In genomic region chr16:32323953-32324352, GRCm38 (mm10) we compare ENCODE assay signal across 22 mouse cellular contexts. TPM values are rescaled to one million over a fixed set of nuclear protein-coding genes. Genes with fewer than 3 reads are reported as not detected.
A peak's percentile ranks its signal among the peaks of the same experiment; 100 is the strongest.
DNase-seq lines count a peak whose midpoint lies in the region; ATAC-seq and TF ChIP-seq lines count a peak whose summit lies in the region.
"Had no signal": no experiment of that assay in that cellular context is flagged by ENCODE, and none has a peak within 500 bp of the region (broad histone marks: within the 10 kb centered on the region; RNA-seq: fewer than 3 reads in every experiment).

No protein-coding gene starts in this region.

- H3K27me3 ChIP-seq in forebrain, embryonic 10.5 days (ENCODE audit: poor library complexity, severe bottlenecking) = no peaks in the 10 kb centered on the region
- no peaks in the 10 kb centered on the region for H3K27me3 ChIP-seq in forebrain, embryonic 11.5 days (ENCODE audit: control insufficient read depth, insufficient read depth, low read length)
- no peaks in the 10 kb centered on the region; the same call in 1 of the 2 replicates for H3K27me3 ChIP-seq in liver, embryonic 12.5 days (replicated peaks)
- H3K27me3 ChIP-seq in E14TG2a.4 (ENCODE audit: insufficient read depth, low read length) = no peaks in the 10 kb centered on the region
- no peaks in the 10 kb centered on the region for H3K27me3 ChIP-seq in intestine, embryonic 15.5 days (replicated peaks)
- H3K27me3 ChIP-seq: forebrain, embryonic 13.5 days; neural tube, embryonic 12.5 days had no signal

- H3K4me1 ChIP-seq in forebrain, embryonic 10.5 days = peaks cover 5% of the 10 kb centered on the region
- no peaks in the 10 kb centered on the region for H3K4me1 ChIP-seq in forebrain, embryonic 11.5 days (replicated peaks; ENCODE audit: control insufficient read depth, insufficient read depth, low read length)
- H3K4me1 ChIP-seq in liver, embryonic 12.5 days = 0 out of 2 replicates have a peak, but pooled peaks cover 9% of the 10 kb centered on the region
- peaks cover 51% of the 10 kb centered on the region for H3K4me1 ChIP-seq in E14TG2a.4 (replicated peaks; ENCODE audit: low read depth, low read length)
- H3K4me1 ChIP-seq in intestine, embryonic 15.5 days (replicated peaks) = no peaks in the 10 kb centered on the region
- H3K4me1 ChIP-seq: forebrain, embryonic 13.5 days; neural tube, embryonic 12.5 days had no signal

- H3K9ac ChIP-seq in forebrain, embryonic 11.5 days (ENCODE audit: low read length) = no peak overlapping the region
- no peak overlapping the region for H3K9ac ChIP-seq in liver, embryonic 12.5 days
- no peak overlapping the region for H3K9ac ChIP-seq in intestine, embryonic 15.5 days
- H3K9ac ChIP-seq: forebrain, embryonic 13.5 days; neural tube, embryonic 12.5 days had no signal

- no peak for DNase-seq in forebrain, embryonic 10.5 days (ENCODE audit: extremely low spot score, low spot score)
- no peak for DNase-seq in forebrain, embryonic 11.5 days (ENCODE audit: low spot score)
- DNase-seq in liver = no peak
- no peak for DNase-seq in cerebellum, postnatal 25 days
- no peak for DNase-seq in kidney, postnatal 36 days
- DNase-seq: adrenal gland, postnatal 36 days; cerebellum, adult 8-10 months; gastrocnemius, postnatal 36 days; heart, postnatal 14 days; kidney, adult 2 months; lung, adult 2 months; right cerebral cortex, postnatal 14 days; thymus, adult 18-20 months had no signal

- 45% methylated on average over 7 of the region's 7 CpGs for WGBS in forebrain, embryonic 10.5 days
- 44% methylated on average over 7 of the region's 7 CpGs for WGBS in forebrain, embryonic 11.5 days
- 25% methylated on average over 7 of the region's 7 CpGs for WGBS in liver, embryonic 12.5 days (ENCODE audit: insufficient replicate concordance)
- 29% methylated on average over 7 of the region's 7 CpGs for WGBS in intestine, embryonic 15.5 days

- ATAC-seq in forebrain, embryonic 11.5 days (replicated peaks; ENCODE audit: low FRiP score) = no peak
- no peak for ATAC-seq in liver, embryonic 12.5 days
- no peak for ATAC-seq in intestine, embryonic 15.5 days
- ATAC-seq: activated CD4-positive, CD25-positive, alpha-beta regulatory T cell, adult 4 months; CD4-positive, CD25-positive, alpha-beta regulatory T cell, adult 4 months; forebrain, embryonic 13.5 days; hindbrain, embryonic 16.5 days had no signal

- H3K9me3 ChIP-seq in forebrain, embryonic 10.5 days = no peaks in the 10 kb centered on the region
- H3K9me3 ChIP-seq in forebrain, embryonic 11.5 days (ENCODE audit: control insufficient read depth, low read length) = no peaks in the 10 kb centered on the region
- H3K9me3 ChIP-seq in liver, embryonic 12.5 days (replicated peaks) = no peaks in the 10 kb centered on the region
- no peaks in the 10 kb centered on the region for H3K9me3 ChIP-seq in E14TG2a.4 (ENCODE audit: low read length)
- no peaks in the 10 kb centered on the region for H3K9me3 ChIP-seq in intestine, embryonic 15.5 days
- H3K9me3 ChIP-seq: forebrain, embryonic 13.5 days; neural tube, embryonic 12.5 days had no signal

- H3K4me3 ChIP-seq in forebrain, embryonic 10.5 days = no peak overlapping the region
- no peak overlapping the region for H3K4me3 ChIP-seq in forebrain, embryonic 11.5 days (ENCODE audit: low read depth, low read length)
- no peak overlapping the region for H3K4me3 ChIP-seq in liver, embryonic 12.5 days
- peak overlapping the region; percentile 68 for H3K4me3 ChIP-seq in E14TG2a.4 (replicated peaks; ENCODE audit: low read length)
- no peak overlapping the region for H3K4me3 ChIP-seq in intestine, embryonic 15.5 days (replicated peaks)
- H3K4me3 ChIP-seq: forebrain, embryonic 13.5 days; neural tube, embryonic 12.5 days had no signal

- H3K27ac ChIP-seq in forebrain, embryonic 10.5 days = 0 out of 2 replicates have a peak overlapping the region, but pooled peaks have one; percentile 15
- no peak overlapping the region for H3K27ac ChIP-seq in forebrain, embryonic 11.5 days (ENCODE audit: low read depth, low read length)
- no peak overlapping the region for H3K27ac ChIP-seq in liver, embryonic 12.5 days
- H3K27ac ChIP-seq in intestine, embryonic 15.5 days = no peak overlapping the region
- H3K27ac ChIP-seq: forebrain, embryonic 13.5 days; neural tube, embryonic 12.5 days had no signal

- H3K36me3 ChIP-seq in forebrain, embryonic 10.5 days (replicated peaks) = no peaks in the 10 kb centered on the region
- no peaks in the 10 kb centered on the region for H3K36me3 ChIP-seq in forebrain, embryonic 11.5 days (ENCODE audit: control insufficient read depth, insufficient read depth, low read length)
- no peaks in the 10 kb centered on the region for H3K36me3 ChIP-seq in liver, embryonic 12.5 days
- no peaks in the 10 kb centered on the region; the same call in 1 of the 2 replicates for H3K36me3 ChIP-seq in E14TG2a.4 (ENCODE audit: insufficient read depth, low read length)
- no peaks in the 10 kb centered on the region for H3K36me3 ChIP-seq in intestine, embryonic 15.5 days
- H3K36me3 ChIP-seq: neural tube, embryonic 12.5 days had no signal

- H3K4me2 ChIP-seq in forebrain, embryonic 11.5 days (ENCODE audit: low read depth, low read length, severe bottlenecking) = no peak overlapping the region
- H3K4me2 ChIP-seq in liver, embryonic 12.5 days = peak overlapping the region; percentile 28
- peak overlapping the region; percentile 22; the same call in 1 of the 2 replicates for H3K4me2 ChIP-seq in intestine, embryonic 15.5 days (replicated peaks)
- H3K4me2 ChIP-seq: forebrain, embryonic 13.5 days; neural tube, embryonic 12.5 days had no signal

- TF ChIP-seq CTCF in E14TG2a.4 (conservative IDR thresholded peaks at IDR 0.05; ENCODE audit: low read length) = no peak

RNA-seq across cellular contexts. Expression of gene Ubxn7, which starts 8.1 kb away (rescaled TPM):
- polyA plus RNA-seq in forebrain, embryonic 10.5 days (2016; fragmentation: Nextera tagmentation; extraction: Ambion mirVana) = 25.0 and 25.3 TPM in 2 replicates
- 24.6 and 28.8 TPM in 2 replicates for polyA plus RNA-seq in forebrain, embryonic 11.5 days (2014; fragmentation: Nextera tagmentation; extraction: Ambion mirVana)
- polyA plus RNA-seq in liver, embryonic 12.5 days (2016; fragmentation: Nextera tagmentation; extraction: Ambion mirVana) = 10.9 and 11.0 TPM in 2 replicates
- polyA plus RNA-seq in intestine, embryonic 15.5 days (2015; fragmentation: Nextera tagmentation; extraction: Ambion mirVana) = 16.2 and 19.8 TPM in 2 replicates

RNA-seq across cellular contexts. Expression of gene Rnf168, which starts 46.7 kb away (rescaled TPM):
- 33.3 and 33.9 TPM in 2 replicates for polyA plus RNA-seq in forebrain, embryonic 10.5 days (2016; fragmentation: Nextera tagmentation; extraction: Ambion mirVana)
- polyA plus RNA-seq in forebrain, embryonic 11.5 days (2014; fragmentation: Nextera tagmentation; extraction: Ambion mirVana) = 36.6 and 40.9 TPM in 2 replicates
- polyA plus RNA-seq in liver, embryonic 12.5 days (2016; fragmentation: Nextera tagmentation; extraction: Ambion mirVana) = 24.7 and 25.1 TPM in 2 replicates
- 28.0 and 29.0 TPM in 2 replicates for polyA plus RNA-seq in intestine, embryonic 15.5 days (2015; fragmentation: Nextera tagmentation; extraction: Ambion mirVana)

RNA-seq across cellular contexts. Expression of gene Smco1, which starts 52.7 kb away (rescaled TPM):
- polyA plus RNA-seq in forebrain, embryonic 10.5 days (2016; fragmentation: Nextera tagmentation; extraction: Ambion mirVana) = 0.10 TPM in 1 of 2 replicates, not detected in the other
- not detected in 2 replicates for polyA plus RNA-seq in forebrain, embryonic 11.5 days (2014; fragmentation: Nextera tagmentation; extraction: Ambion mirVana)
- polyA plus RNA-seq in liver, embryonic 12.5 days (2016; fragmentation: Nextera tagmentation; extraction: Ambion mirVana) = not detected in 2 replicates
- polyA plus RNA-seq in intestine, embryonic 15.5 days (2015; fragmentation: Nextera tagmentation; extraction: Ambion mirVana) = not detected in 2 replicates
- polyA plus RNA-seq: activated CD4-positive, CD25-positive, alpha-beta regulatory T cell, adult 4 months; CD4-positive, CD25-positive, alpha-beta regulatory T cell, adult 4 months; forebrain, embryonic 13.5 days; hindbrain, embryonic 16.5 days; limb, embryonic 14.5 days; neural tube, embryonic 12.5 days had no signal
